Mouse (Mus musculus): ENCODE results near the gene Glis1. TPM values are rescaled to one million over a fixed set of nuclear protein-coding genes. Genes with fewer than 3 reads are reported as not detected.

Gene Glis1
- total RNA-seq, 2 experiments from 2014 or later, result 0.93 to 0.94 TPM

- no peak for DNase-seq (ENCODE audit: low spot score in 2 of 2)
Observed at GRCm38 (mm10) chr4:107452266-107453015, 18.1 kb downstream of the Glis1 start.

GRCm38 (mm10) chr4:107453141-107453984 is 19.0 kb downstream of the Glis1 start:
- DNase-seq (ENCODE audit: low spot score in 2 of 2), result peak; percentile 82 to 87

- no peak for DNase-seq (ENCODE audit: low spot score in 2 of 2)
Observed at GRCm38 (mm10) chr4:107457602-107458001, 23.2 kb downstream of the Glis1 start.

- DNase-seq (ENCODE audit: low spot score in 2 of 2), result no peak
Observed at GRCm38 (mm10) chr4:107458907-107459306, 24.5 kb downstream of the Glis1 start.

- no peak for DNase-seq (ENCODE audit: low spot score in 2 of 2)
Observed at GRCm38 (mm10) chr4:107459461-107459860, 25.1 kb downstream of the Glis1 start.

GRCm38 (mm10) chr4:107460468-107460867 is 26.1 kb downstream of the Glis1 start:
- DNase-seq (ENCODE audit: low spot score in 2 of 2), result no peak

- no peak for DNase-seq (ENCODE audit: low spot score in 2 of 2)
Observed at GRCm38 (mm10) chr4:107467831-107468230, 33.4 kb downstream of the Glis1 start.

GRCm38 (mm10) chr4:107468264-107468663 is 33.9 kb downstream of the Glis1 start:
- no peak for DNase-seq (ENCODE audit: low spot score in 2 of 2)

- no peak for DNase-seq (ENCODE audit: low spot score in 2 of 2)
Observed at GRCm38 (mm10) chr4:107468768-107469167, 34.4 kb downstream of the Glis1 start.

GRCm38 (mm10) chr4:107476266-107476665 is 41.9 kb downstream of the Glis1 start:
- no peak for DNase-seq (ENCODE audit: low spot score in 2 of 2)

GRCm38 (mm10) chr4:107479015-107479414 is 44.6 kb downstream of the Glis1 start:
- DNase-seq (ENCODE audit: low spot score in 2 of 2), result no peak

GRCm38 (mm10) chr4:107482541-107482940 is 48.1 kb downstream of the Glis1 start:
- no peak for DNase-seq (ENCODE audit: low spot score in 2 of 2)

GRCm38 (mm10) chr4:107483556-107484220 is 49.3 kb downstream of the Glis1 start:
- DNase-seq (ENCODE audit: low spot score in 2 of 2), result no peak

- DNase-seq (ENCODE audit: low spot score in 2 of 2), result no peak
Observed at GRCm38 (mm10) chr4:107484221-107484575, 49.8 kb downstream of the Glis1 start.

GRCm38 (mm10) chr4:107485903-107486302 is 51.5 kb downstream of the Glis1 start:
- DNase-seq (ENCODE audit: low spot score in 2 of 2), result no peak

GRCm38 (mm10) chr4:107489121-107489840 is 54.9 kb downstream of the Glis1 start:
- DNase-seq (ENCODE audit: low spot score in 2 of 2), result no peak

GRCm38 (mm10) chr4:107492991-107493390 is 58.6 kb downstream of the Glis1 start:
- no peak for DNase-seq (ENCODE audit: low spot score in 2 of 2)

- DNase-seq (ENCODE audit: low spot score in 2 of 2), result no peak
Observed at GRCm38 (mm10) chr4:107495751-107496430, 61.5 kb downstream of the Glis1 start.

- no peak for DNase-seq (ENCODE audit: low spot score in 2 of 2)
Observed at GRCm38 (mm10) chr4:107497430-107497935, 63.1 kb downstream of the Glis1 start.

- DNase-seq (ENCODE audit: low spot score in 2 of 2), result no peak
Observed at GRCm38 (mm10) chr4:107502601-107503051, 68.2 kb downstream of the Glis1 start.

Measured in left cerebral cortex, adult 18-20 months (tissue).